Mouse (Mus musculus) cerebellum, adult 9-11 months (tissue): Measurements from ENCODE around the gene Abcc3.

Experiments
- DNase-seq: peaks from one replicate; pipeline ENCODE4 v3.0.0; 2022

Gene Abcc3

DNA sequence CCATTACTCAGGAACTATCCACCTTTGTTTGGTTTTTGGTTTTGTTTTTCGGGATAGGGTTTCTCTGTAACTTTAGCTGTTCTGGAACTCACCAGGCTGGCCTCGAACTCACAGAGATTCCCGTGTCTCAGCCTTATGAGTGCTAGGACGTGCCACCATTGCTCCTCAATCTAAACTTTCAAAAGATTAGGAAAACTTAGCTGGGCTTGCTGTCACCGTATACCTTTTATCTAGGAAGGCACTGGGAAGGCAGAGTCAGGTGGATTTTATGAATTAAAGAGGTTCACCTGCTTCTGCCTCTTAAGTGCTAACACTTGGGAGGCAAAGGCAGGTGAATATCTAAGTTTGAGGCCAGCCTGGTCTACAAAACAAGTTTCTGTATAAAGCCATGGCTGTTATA, 70.2 kb downstream of the Abcc3 start:
- no peak for DNase-seq

DNA sequence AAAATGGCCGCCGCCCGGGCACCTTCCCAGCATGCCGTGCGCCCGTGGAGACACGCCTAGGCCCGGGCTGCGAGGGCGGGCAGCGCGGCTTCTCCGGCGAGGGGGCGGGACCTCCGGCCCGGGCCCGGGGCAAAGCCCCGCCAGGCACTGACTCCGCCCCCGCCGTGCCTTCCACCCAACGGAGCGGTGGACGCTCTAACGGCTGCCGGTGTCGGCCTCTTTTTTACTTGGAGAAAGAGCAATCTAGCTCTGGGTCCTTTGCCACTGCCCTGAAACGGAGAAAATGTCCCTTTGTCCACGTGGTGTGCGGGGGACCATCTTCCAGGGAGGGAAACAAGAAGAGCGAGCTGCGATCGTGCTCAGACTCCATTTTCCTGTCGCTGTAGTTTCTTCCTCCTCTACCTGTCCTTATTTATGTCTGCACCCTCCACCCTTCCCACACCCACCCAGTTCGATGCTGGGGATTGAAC, 70.8 kb downstream of the Abcc3 start, which contains the start of gene Luc7l3:
Gene Luc7l3 (minus strand): TSS at position 58 of the 470 bp plus-strand sequence.
- peak; percentile 94 for DNase-seq

DNA sequence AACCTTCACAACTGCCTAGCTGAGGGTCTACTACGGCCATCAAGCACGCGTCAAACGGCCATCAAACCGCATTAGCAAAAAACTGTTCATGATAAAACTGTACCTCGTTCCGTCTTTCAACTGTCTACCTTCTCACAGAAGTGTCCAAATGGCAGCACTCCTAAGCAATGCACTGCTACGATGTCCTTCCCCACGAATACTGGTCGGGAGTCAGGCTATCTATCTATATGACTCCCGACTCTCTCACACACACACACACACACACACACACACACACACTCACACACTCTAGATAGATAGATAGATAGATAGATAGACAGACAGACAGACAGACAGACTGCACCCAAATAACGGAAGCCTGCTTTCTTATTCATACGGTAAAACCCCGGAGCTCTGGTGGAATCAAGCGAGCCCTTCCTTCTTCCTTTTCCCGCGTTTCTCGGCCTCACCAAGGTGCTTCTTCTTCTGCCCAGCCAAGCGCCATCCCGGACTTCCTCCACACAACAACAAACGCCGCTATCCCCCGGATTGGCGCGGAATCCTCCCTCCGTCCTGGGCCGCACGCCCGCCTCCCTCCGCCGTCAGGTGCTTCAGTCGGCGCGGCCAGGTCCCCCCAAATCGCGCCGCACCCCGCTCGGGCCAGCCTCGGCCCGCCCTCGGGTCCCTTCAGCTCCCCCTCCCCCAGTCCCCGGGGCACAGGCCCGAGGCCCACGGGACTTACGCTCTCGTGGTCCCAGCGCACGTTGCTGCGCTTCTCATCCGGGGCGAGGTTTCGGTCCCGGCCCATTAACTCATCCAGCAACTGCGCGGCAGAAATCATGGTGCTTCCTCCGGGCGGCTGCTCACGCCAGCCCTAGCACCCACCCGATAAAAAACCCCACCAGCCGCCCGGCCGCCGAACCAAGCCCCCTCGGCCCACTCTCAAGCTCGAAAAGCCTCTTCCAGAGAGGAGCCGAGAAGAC, 71.5 kb downstream of the Abcc3 start:
- DNase-seq: peak; percentile 18

DNA sequence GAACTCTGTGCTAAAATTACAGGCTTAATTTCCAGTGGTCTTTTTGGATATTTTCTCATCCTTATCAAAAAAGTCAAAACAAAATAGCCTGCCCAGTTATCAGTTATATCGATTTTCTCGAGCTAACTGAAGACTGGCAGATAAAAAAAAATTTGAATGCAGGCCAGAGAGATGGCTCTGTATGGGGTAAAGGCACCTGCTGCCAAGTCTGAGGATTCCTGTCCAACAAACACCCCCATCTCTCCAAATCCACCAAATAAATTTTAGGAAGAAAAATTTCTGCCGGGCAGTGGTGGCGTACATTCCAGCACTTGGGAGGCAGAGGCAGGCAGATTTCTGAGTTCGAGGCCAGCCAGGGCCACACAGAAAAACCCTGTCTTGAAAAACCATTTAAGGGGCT, 74.7 kb downstream of the Abcc3 start:
- DNase-seq: peak; percentile 30

DNA sequence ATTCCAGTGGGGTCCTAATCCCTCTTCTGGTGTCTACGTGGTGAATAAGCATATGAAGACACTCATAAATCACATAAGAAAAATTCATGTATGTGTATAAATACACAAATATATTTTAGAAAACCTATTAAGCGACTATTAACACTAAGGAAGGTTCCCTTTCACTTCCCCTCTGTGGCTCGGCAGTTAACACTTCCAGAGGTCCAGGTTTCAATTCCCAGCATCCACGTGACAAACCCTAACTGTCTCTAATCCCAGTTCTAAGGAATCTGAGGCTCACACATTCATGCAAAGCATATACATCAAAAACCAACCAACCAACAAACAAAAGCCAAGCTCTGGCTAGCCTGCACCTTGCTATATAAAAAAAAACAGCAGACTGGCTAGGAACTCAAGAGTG, 75.3 kb downstream of the Abcc3 start:
- DNase-seq: no peak

DNA sequence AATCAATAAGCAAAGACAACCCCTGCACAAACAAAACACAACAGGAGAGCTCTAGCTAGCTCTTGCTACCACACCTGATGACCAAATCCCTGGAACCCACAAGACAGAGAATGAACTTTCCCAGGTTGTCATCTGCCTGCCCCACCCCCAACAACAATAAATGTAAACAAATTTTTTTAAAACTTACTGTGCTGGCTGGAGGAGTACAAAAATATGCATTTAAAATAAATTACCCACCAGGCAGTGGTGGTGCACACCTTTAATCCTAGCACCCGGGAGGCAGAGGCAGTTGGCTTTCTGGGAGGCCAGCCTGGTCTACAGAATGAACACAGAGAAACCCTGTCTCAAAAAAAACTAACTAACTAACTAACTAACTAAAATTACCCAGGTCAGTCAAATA, 75.8 kb downstream of the Abcc3 start:
- no peak for DNase-seq

DNA sequence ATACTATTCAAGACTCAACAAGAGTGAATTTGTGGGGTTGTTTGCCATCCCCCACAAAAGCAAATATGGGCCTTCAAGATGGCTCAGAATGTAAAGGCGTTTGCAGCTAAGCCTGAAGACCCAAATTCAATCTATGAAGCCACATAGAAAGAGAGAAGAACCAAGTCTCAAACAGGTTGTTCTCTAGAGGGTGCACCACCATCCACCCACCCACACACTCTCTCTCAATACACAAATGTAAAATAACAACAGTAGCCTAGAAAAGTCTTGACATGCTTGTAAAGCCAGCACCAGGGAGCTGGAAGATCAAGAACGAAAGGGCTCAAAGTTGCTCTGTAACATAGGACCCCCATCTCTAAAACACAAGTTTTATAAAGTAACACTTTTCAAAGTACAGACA, 76.3 kb downstream of the Abcc3 start:
- DNase-seq: no peak

DNA sequence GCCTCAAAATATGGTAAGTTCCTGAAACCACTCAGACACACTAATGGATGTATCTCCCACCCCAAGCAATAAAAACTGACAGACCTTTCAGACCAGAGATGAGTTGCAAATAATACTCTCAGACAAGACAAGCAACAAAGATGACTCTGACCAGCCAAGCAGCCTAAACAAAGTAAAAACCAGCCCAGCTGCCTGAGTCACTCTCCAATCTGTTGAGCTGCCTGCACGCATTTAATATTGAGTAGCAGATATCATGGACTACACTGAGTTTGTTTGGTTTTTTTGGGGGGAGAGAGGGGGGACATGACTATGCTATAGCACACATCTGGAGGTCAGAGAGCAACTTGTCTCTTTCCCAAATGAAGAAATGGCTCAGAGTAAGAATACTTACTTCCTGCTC, 77.5 kb downstream of the Abcc3 start:
- no peak for DNase-seq

DNA sequence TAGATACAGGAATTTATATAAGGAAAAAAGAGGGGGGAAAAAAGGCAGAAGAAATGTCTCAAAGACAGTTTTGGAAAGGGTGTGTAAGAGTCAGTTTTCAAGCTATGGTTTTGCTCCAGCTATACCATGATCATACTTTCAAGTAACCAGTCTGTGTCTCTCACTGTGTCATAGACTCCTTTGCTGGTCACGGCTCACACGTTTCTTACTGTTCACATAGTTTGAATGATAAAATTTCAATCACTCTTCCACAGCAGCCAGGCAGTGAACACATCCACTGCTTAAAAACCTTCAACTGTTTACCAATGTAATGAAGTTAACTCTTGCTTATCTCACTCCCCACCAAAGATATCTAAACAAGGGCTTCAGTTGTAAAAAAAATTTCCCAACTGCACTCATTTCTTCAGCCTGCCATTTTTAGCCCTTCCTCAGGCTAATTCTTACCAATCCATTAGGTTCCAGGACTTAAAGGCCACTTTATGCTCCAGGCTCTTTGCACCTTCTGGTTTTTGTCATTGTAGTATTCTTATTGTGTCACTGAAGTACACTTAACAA, 78.6 kb downstream of the Abcc3 start:
- DNase-seq: no peak

DNA sequence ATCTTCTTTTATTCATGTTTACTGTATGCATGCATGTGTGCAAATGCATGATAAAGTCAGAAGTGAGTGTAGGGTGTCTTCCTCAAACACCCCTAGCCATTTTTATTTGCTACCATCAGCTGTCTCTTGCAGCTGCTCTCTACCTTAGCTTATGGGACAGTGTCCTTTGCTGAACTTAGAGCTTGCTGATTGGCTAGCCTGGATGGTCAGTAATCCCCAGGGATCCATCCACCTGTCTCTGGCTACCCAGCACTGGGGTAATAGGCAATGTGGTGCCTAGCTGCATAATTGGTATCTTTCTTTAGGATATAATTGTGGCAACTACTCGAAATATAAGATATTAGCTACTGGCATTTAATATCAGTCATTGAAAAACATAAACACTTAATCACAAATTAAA, 80.1 kb downstream of the Abcc3 start:
- no peak for DNase-seq

DNA sequence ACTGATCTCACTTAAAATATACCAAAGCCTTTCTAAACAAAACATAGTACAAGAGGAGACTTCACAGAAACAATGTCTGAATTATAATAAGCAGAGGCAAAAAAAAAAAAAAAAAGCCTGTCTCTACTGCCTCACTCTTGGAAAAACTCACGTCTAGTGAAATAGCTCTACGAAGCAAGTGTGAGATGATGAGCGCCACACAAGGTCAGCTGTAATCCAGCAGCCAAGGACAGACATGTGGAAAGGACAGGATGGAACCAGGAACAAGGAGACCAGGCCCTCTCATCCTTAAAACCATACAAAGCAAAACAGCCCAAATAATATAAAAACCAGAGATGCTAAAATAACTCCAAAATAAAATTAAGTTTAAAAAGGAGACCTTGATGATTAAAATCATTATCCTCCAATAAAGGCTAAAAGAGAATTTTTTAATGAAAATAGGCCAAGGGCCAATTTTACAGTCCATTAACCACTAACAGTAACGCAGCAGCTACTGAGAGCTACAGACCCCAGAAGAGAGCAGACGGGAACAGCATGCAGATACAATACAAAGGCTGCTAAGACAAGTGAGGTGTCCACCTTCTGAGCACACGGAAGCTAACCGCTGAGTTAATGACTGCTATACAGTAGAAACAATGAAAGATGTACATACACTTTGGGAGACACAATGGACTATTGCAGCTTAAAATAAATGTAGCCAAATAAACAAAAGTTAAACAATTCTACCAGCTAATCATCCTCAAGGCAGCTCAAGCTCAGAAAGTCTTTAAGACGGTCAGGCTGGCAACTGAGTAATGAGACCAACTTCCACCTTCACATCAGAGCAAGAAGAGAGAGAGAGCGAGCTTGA, 97.6 kb downstream of the Abcc3 start:
- no peak for DNase-seq
